Mouse (Mus musculus) thymus, adult 2 months (tissue): ENCODE results near the gene Cacna1d.

Experiments
- CTCF ChIP-seq: fragments of 200-500 bp; IDR thresholded peaks from 2 replicates; pipeline ENCODE4 v1.5.1; 2012; ENCODE audit warnings: mild to moderate bottlenecking, control low read depth, low read length, moderate library complexity, borderline replicate concordance; ENCODE audit not compliant: control insufficient read depth, poor library complexity, insufficient read depth; ENCODE audit errors: extremely low read depth
- POLR2A ChIP-seq: fragments of 200-500 bp; IDR thresholded peaks from 2 replicates; pipeline ENCODE4 v1.6.1; 2012; ENCODE audit warnings: mild to moderate bottlenecking, low read length, control low read depth, moderate library complexity; ENCODE audit not compliant: control insufficient read depth, poor library complexity, insufficient read depth; ENCODE audit errors: extremely low read depth

DNA sequence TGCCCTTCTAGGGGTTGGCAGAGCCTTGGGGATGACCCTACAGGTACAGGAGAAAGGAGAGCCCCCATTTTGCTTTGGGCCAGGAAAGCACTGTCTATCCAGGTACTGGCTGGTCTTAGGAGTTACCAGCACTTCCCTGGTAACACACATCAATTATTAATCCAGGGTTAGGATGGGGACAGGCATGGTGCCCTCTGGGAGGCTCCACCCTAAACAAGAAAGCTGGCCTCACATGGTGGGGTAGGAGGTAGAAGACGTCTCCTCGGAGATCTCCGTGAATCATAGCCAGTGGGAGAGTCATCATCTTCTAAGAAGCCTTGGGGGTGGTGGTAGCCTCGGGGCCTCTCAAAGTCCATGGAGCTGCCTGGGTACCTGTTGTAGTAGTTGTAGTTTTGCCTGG lies 444.3 kb downstream of the Cacna1d start:
- TF ChIP-seq CTCF (no peak), POLR2A (no peak)
